Mouse (Mus musculus) heart, postnatal 0 days (tissue): ENCODE measurements at regions not wholly inside any gene's neighbourhood (a gene's known extent, or its start where the extent isn't known, plus 50 kb on each side); places are given as distances from the start of the nearest gene placed in this dataset.

ENCODE experiments used
- CTCF ChIP-seq: IDR thresholded peaks from 2 replicates; pipeline ENCODE4 v1.5.1; 2016; ENCODE audit warnings: antibody characterized with exemption, control low read depth, low read depth
- EP300 ChIP-seq: IDR thresholded peaks from 2 replicates; pipeline ENCODE4 v1.6.1; 2016; ENCODE audit warnings: antibody characterized with exemption, low read depth

DNA sequence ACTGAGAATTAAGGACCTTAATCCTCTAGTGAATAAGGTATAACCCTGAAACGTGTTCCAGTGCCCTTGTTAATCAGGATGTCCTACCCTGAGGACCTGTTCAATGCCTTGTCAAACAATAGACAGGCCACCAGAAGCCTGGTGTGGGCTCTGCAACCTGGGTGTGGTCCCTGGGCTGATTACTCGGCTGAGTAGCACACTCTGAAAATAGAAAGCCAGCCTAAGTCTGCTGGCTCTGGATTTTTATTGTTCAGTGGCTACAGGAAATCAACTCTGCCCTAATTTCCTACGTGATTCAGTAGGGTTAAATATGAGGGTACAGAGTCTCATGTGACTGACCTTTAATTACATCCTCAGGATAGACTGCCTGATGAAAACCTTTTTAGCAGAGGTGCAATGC, 113.9 kb upstream of the Adgrl4 start:
- TF ChIP-seq CTCF (no peak), EP300 (peak; percentile 90)
